Mouse (Mus musculus) small intestine, adult 2 months (tissue): ENCODE results near the gene Ephb1. TPM values are rescaled to one million over a fixed set of nuclear protein-coding genes. Genes with fewer than 3 reads are reported as not detected.

Experiments
- H3K27ac ChIP-seq: fragments of 200-500 bp; 2 replicates; pipeline ENCODE4 v1.5.1; 2012; ENCODE audit warnings: low read depth, low read length, control low read depth, inconsistent platforms; ENCODE audit not compliant: insufficient read depth
- H3K27me3 ChIP-seq: fragments of 200-500 bp; 2 replicates; pipeline ENCODE4 v1.6.1; 2012; ENCODE audit warnings: mild to moderate bottlenecking, moderate library complexity, low read length, inconsistent platforms; ENCODE audit not compliant: control insufficient read depth, insufficient read depth
- H3K36me3 ChIP-seq: fragments of 200-500 bp; 2 replicates; pipeline ENCODE4 v1.6.1; 2012; ENCODE audit warnings: mild to moderate bottlenecking, low read length, control low read depth, inconsistent platforms; ENCODE audit not compliant: control insufficient read depth, insufficient read depth
- H3K4me1 ChIP-seq: fragments of 200-500 bp; 2 replicates; pipeline ENCODE4 v1.6.1; 2012; ENCODE audit warnings: low read length, inconsistent platforms, mixed read lengths; ENCODE audit not compliant: control insufficient read depth, insufficient read depth, insufficient read length
- H3K4me3 ChIP-seq: fragments of 200-500 bp; 2 replicates; pipeline ENCODE4 v1.5.1; 2012; ENCODE audit warnings: low read depth, mild to moderate bottlenecking, control low read depth, inconsistent platforms, low read length, moderate library complexity
- CTCF ChIP-seq: fragments of 200-500 bp; IDR thresholded peaks from 2 replicates; pipeline ENCODE4 v1.5.1; 2012; ENCODE audit warnings: low read depth, mild to moderate bottlenecking, control low read depth, inconsistent platforms, low read length, moderate library complexity, mixed read lengths; ENCODE audit not compliant: insufficient replicate concordance, insufficient read length; ENCODE audit errors: extremely low read depth
- POLR2A ChIP-seq: fragments of 200-500 bp; IDR thresholded peaks from 2 replicates; pipeline ENCODE4 v1.6.1; 2012; ENCODE audit warnings: low read depth, mild to moderate bottlenecking, control low read depth, inconsistent platforms, low read length, moderate library complexity
- WGBS: fragments of 180-500 bp; shearing (Covaris S2); methylation state at CpG from one replicate; pipeline ENCODE4 v1.1.7; 2018; 5-methylcytosine and 5-hydroxymethylcytosine counted together
- polyA plus RNA-seq: library from polyadenylated mRNA; depleted of rRNA; stranded (reverse); fragments of >200 nt; gene quantifications from 2 replicates; pipeline ENCODE4 v1.2.3, GENCODE M21; 2012

Ephb1 gene
- polyA plus RNA-seq, 1 experiment: 1.0 TPM

DNA sequence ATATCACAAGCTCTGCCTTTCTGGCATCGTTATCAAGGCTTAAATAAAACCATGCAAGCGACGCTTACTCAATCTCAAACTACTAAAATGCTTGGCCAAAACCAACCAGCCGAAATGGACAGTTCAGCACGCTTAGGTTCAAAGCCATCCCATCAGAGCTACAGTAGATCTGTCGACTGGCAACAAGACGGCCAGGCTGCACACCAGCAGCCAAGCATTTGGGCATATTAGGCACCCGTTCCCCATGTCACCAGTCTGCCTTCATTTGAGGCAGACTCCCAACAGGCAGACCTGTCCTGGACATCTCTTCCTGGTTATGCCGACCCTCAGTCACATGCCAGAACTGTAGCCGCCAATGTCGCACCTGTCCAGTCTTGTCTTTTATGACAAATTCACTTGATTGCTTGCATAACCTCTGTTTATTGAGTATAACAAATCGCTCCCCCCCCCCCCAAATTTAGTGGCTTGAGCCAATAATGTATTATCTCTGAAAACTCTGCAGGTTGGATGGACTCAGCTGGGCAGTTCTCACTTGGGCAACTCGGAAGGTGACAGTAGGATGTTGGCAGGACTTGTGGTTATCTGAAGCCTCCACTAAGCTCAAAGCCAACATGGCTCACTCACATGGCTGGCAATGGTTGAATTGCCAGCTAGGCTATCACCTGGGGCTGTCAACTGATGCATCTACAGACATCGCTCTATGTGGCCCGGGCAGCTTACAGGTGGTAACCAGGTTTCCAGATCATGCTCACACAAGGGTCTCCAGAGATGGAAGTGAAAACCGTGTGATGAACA is 24.0 kb downstream of the Ephb1 start:
- no peak for TF ChIP-seq CTCF
- TF ChIP-seq POLR2A: no peak
- H3K27ac ChIP-seq: no peak overlapping the region
- no peaks in the 10 kb centered on the region for H3K36me3 ChIP-seq
- WGBS: 90% methylated on average over 16 of the region's 16 CpGs
- no peak overlapping the region for H3K4me3 ChIP-seq
- H3K27me3 ChIP-seq: no peaks in the 10 kb centered on the region
- no peaks in the 10 kb centered on the region for H3K4me1 ChIP-seq

DNA sequence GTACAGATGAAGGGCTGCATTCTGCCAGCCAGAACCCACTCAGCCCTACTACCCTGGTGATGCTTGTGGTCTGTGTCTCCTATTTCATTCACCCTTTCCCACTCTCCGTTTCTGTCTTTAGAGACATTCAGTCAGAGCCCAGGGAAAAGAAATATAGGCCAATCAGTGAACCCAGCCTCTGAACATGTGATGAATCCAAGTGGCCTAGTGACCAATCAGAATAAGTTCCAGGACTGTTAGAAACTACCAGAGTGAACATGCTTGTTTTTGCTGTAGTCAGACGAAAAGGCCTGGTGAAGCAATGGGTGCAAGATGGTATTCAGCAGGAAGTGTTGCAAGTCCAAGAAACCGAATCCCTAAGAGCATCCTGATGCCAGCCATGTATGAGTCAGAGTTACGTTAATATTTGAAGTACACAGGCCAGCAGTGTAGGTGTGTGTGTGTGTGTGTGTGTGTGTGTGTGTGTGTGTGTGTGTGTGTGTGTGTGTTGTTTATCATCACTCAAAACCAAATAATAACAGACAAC is 26.8 kb downstream of the Ephb1 start:
- 71% methylated on average over 4 of the region's 4 CpGs for WGBS
- no peaks in the 10 kb centered on the region for H3K27me3 ChIP-seq
- TF ChIP-seq POLR2A (no peak), CTCF (no peak)
- H3K4me1 ChIP-seq: no peaks in the 10 kb centered on the region
- H3K4me3 ChIP-seq: no peak overlapping the region
- H3K36me3 ChIP-seq: no peaks in the 10 kb centered on the region
- H3K27ac ChIP-seq: no peak overlapping the region

DNA sequence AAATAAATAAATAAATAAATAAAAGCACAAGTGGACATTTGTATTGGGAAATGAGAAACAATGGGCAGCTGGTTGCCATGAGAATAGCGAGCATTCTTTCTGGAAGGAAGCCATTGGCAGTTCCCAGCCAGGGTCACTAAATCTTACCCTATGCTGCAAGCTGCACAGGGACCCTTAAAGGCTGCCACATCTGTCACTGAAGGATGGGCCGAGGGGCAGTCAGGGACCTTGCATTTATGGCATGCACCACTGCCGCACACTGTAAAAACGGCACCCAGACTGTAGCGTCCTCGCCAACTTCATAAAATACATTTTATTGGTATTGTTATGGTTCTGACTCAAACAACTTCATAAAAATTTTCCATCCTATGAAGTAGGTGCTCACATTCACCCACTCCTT is 39.1 kb downstream of the Ephb1 start:
- H3K27me3 ChIP-seq: no peaks in the 10 kb centered on the region
- H3K4me1 ChIP-seq: no peaks in the 10 kb centered on the region
- WGBS: 86% methylated on average over 6 of the region's 6 CpGs
- H3K4me3 ChIP-seq: no peak overlapping the region
- no peak for TF ChIP-seq CTCF
- no peaks in the 10 kb centered on the region for H3K36me3 ChIP-seq
- no peak overlapping the region for H3K27ac ChIP-seq

DNA sequence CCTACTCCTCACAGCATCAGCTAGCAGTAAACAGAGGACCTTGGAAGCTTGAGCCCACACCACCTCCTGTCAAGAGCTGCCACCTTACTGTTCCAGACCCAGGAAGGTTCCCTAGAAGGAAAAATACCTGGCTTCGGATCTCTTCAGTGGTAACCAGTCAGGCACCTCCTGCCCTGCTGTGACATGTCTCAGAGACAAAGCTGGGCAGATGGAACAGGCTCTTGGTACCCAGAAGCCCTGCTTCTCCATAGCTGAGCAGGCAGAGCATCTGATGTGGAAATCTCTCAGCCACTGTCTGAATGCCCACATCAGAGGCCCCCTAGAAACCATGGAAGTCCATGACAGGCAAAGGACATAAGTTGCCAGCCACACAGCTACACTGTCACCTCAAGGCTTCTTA is 39.7 kb downstream of the Ephb1 start:
- TF ChIP-seq CTCF: no peak
- no peak for TF ChIP-seq POLR2A
- 83% methylated on average over 1 of the region's 1 CpGs for WGBS

DNA sequence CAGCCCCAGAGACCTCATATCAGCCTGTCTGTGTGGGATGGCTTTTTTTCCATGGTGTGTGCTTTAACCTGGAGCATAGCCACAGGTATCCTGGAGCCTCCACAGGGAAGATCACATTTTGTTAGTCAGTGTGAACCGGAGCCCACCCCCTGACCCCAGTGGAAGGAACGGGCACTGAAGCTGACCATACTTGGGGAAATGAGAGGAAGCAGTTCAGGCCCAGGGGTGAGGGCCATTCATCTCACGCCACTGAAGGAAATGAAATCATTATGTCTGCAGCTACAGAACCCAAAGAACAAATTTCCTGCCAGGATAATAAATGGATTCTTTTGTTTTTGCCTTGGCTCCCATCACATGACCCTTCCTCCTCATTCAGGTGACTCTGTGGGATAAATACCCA is 44.1 kb downstream of the Ephb1 start:
- no peaks in the 10 kb centered on the region for H3K4me1 ChIP-seq
- H3K36me3 ChIP-seq: no peaks in the 10 kb centered on the region
- 58% methylated on average over 3 of the region's 3 CpGs for WGBS
- H3K4me3 ChIP-seq: no peak overlapping the region
- TF ChIP-seq POLR2A: no peak
- no peak for TF ChIP-seq CTCF
- no peaks in the 10 kb centered on the region for H3K27me3 ChIP-seq
- no peak overlapping the region for H3K27ac ChIP-seq

More for the DNA sequence above, 39.7 kb downstream of the Ephb1 start:
- no peaks in the 10 kb centered on the region for H3K36me3 ChIP-seq
- no peaks in the 10 kb centered on the region for H3K4me1 ChIP-seq
- H3K27me3 ChIP-seq: no peaks in the 10 kb centered on the region
- H3K27ac ChIP-seq: no peak overlapping the region
- H3K4me3 ChIP-seq: no peak overlapping the region

DNA sequence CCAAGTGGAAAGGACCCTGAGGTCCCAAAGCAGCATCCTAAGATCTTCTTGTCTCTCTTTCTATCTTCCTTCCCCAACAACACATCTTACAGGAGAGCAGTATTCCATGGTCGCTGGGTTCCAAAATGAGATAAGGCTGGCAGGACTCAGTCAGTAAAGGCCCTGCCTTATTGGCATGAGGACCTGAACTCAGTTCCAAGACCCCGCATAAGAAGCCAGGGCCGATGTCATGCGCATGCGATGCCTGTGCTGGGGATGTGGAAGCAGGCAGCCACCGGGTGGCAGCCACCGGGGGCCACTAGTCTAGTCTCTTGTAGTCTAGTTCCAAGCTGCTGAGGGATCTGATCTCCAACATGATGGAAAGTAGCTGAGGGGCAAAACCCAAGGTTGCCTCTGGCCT is 45.2 kb downstream of the Ephb1 start:
- H3K27ac ChIP-seq: no peak overlapping the region
- H3K27me3 ChIP-seq: no peaks in the 10 kb centered on the region
- no peaks in the 10 kb centered on the region for H3K36me3 ChIP-seq
- no peak for TF ChIP-seq CTCF
- TF ChIP-seq POLR2A: no peak
- 83% methylated on average over 7 of the region's 7 CpGs for WGBS
- no peaks in the 10 kb centered on the region for H3K4me1 ChIP-seq
- no peak overlapping the region for H3K4me3 ChIP-seq

DNA sequence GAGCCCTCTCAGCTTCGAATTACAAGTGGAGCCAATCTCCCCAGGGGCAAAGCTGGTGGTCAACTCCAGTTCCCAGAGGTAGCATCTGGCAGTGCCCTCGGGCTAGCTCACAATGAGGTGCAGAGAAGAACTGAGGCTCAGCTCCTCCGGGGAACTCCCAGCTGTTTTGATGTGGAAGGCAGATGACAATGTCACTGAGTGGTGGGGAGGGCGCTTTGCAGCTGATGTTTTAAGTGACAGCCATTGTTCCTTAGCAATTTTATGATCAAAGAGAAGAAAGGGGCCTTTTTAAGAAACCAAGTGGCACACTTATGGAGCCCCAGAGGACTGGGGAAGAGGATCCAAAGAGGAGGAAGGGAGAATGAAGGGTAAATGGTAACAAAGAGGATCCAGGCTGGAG is 46.8 kb downstream of the Ephb1 start:
- Histone ChIP-seq H3K4me1 (no peaks in the 10 kb centered on the region), H3K27me3 (no peaks in the 10 kb centered on the region; the same call in 1 of the 2 replicates), H3K27ac (no peak overlapping the region), H3K4me3 (no peak overlapping the region), H3K36me3 (no peaks in the 10 kb centered on the region)
- WGBS: 62% methylated on average over 4 of the region's 4 CpGs
- TF ChIP-seq CTCF (no peak), POLR2A (no peak)
